Comparison of ENCODE assay signal across 9 mouse cellular contexts in the genomic region with DNA sequence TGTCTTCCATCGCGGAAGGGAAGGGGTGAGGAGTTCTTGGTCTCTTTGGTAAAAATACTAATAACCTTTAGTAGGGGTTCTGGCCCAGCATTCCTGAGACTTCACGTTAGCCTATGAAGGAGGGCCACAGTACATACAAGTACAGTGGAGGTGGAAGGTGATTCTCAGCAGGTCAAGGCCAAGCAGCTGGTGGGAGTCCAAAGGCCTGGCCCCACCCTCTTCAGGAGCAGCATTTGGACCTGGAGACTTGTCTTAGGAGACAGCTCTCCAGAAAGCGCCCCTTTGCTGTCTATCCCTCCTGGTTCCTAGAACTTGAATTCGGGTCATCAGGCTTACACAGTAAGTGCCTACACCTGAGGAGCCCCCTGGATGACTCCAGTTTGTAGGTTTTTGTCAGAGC.
"Had no signal": no experiment of that assay in that cellular context is flagged by ENCODE, and none has a peak within 500 bp of the region (broad histone marks: within the 10 kb centered on the region; RNA-seq: fewer than 3 reads in every experiment).

No protein-coding gene starts in this region.

- H3K9ac ChIP-seq: limb, embryonic 15.5 days; liver, embryonic 14.5 days; midbrain, embryonic 12.5 days; neural tube, embryonic 13.5 days had no signal

- H3K27me3 ChIP-seq: limb, embryonic 15.5 days; midbrain, embryonic 12.5 days; neural tube, embryonic 13.5 days had no signal

- H3K4me2 ChIP-seq: limb, embryonic 15.5 days; midbrain, embryonic 12.5 days; neural tube, embryonic 13.5 days had no signal

- H3K9me3 ChIP-seq: limb, embryonic 15.5 days; midbrain, embryonic 12.5 days; neural tube, embryonic 13.5 days had no signal

- H3K27ac ChIP-seq: limb, embryonic 15.5 days; liver, embryonic 14.5 days; midbrain, embryonic 12.5 days; neural tube, embryonic 13.5 days had no signal

- DNase-seq: layer of hippocampus, postnatal 36 days; lung, adult 18-20 months; retina, postnatal 1 day; right cerebral cortex, postnatal 14 days had no signal

- ATAC-seq: midbrain, embryonic 16.5 days had no signal

- H3K4me3 ChIP-seq: limb, embryonic 15.5 days; midbrain, embryonic 12.5 days; neural tube, embryonic 13.5 days had no signal

- H3K4me1 ChIP-seq: midbrain, embryonic 12.5 days had no signal
